Mouse (Mus musculus) MEL (cell line): ENCODE data around the gene Ube2u.

Source experiments
- CTCF ChIP-seq, 3 experiments: IDR thresholded peaks in 2 of 3; conservative IDR thresholded peaks in 1 of 3; 2 replicates each; pipeline ENCODE4 v1.5.1; 2011 to 2012; ENCODE audit warnings: low read length in 3 of 3, low read depth in 2 of 3, mild to moderate bottlenecking in 2 of 3, improper control_type of control experiment in 1 of 3, inconsistent platforms in 1 of 3, mixed read lengths in 1 of 3, moderate library complexity in 1 of 3; ENCODE audit not compliant: control insufficient read depth in 1 of 3, insufficient read depth in 1 of 3, poor library complexity in 1 of 3, severe bottlenecking in 1 of 3
- EP300 ChIP-seq, 2 experiments: IDR thresholded peaks; 2 replicates each; pipeline ENCODE4 v1.6.1; 2011; ENCODE audit warnings: improper control_type of control experiment in 2 of 2, low read length in 2 of 2, low read depth in 1 of 2, mild to moderate bottlenecking in 1 of 2
- GATA1 ChIP-seq: IDR thresholded peaks from 2 replicates; pipeline ENCODE4 v1.6.1; 2011; ENCODE audit warnings: low read depth, low read length, improper control_type of control experiment
- MYC ChIP-seq: IDR thresholded peaks from 2 replicates; pipeline ENCODE4 v1.6.1; 2011; ENCODE audit warnings: low read depth, mild to moderate bottlenecking, low read length, improper control_type of control experiment, moderate library complexity
- POLR2A ChIP-seq, 2 experiments: IDR thresholded peaks; 2 replicates each; pipeline ENCODE4 v1.6.1; 2011 to 2012; ENCODE audit warnings: low read length in 2 of 2, mild to moderate bottlenecking in 2 of 2, control low read depth in 1 of 2, improper control_type of control experiment in 1 of 2, low read depth in 1 of 2, moderate library complexity in 1 of 2; ENCODE audit not compliant: control insufficient read depth in 1 of 2, insufficient read depth in 1 of 2, poor library complexity in 1 of 2
- POLR2AphosphoS2 ChIP-seq: IDR thresholded peaks from 2 replicates; pipeline ENCODE4 v1.6.1; 2011; ENCODE audit warnings: low read length, improper control_type of control experiment
- RCOR1 ChIP-seq: IDR thresholded peaks from 2 replicates; pipeline ENCODE4 v1.6.1; 2012; ENCODE audit warnings: low read depth, mild to moderate bottlenecking, inconsistent platforms, low read length, improper control_type of control experiment
- UBTF ChIP-seq: IDR thresholded peaks from 2 replicates; pipeline ENCODE4 v1.6.1; 2012; ENCODE audit warnings: low read depth, mild to moderate bottlenecking, inconsistent platforms, low read length, improper control_type of control experiment, moderate library complexity, borderline replicate concordance; ENCODE audit not compliant: insufficient read depth
- ZKSCAN1 ChIP-seq: IDR thresholded peaks from 2 replicates; pipeline ENCODE4 v1.6.1; 2012; ENCODE audit warnings: low read depth, mild to moderate bottlenecking, inconsistent platforms, low read length, improper control_type of control experiment, moderate library complexity
- ZMIZ1 ChIP-seq: IDR thresholded peaks from 2 replicates; pipeline ENCODE4 v1.6.1; 2012; ENCODE audit warnings: low read depth, mild to moderate bottlenecking, inconsistent platforms, low read length, improper control_type of control experiment, moderate library complexity
- ZNF384 ChIP-seq: IDR thresholded peaks from 2 replicates; pipeline ENCODE4 v1.6.1; 2012; ENCODE audit warnings: low read depth, mild to moderate bottlenecking, inconsistent platforms, low read length, improper control_type of control experiment

GRCm38 (mm10) chr4:100478592-100479321 is at the start of gene Ube2u:
- no peak for TF ChIP-seq POLR2A (IDR thresholded peaks at IDR 0.05; ENCODE audit: control insufficient read depth in 1 of 2, insufficient read depth in 1 of 2, low read depth in 1 of 2, low read length in 2 of 2, poor library complexity in 1 of 2)
- no peak for TF ChIP-seq RCOR1
- TF ChIP-seq UBTF: no peak
- no peak for TF ChIP-seq EP300 (IDR thresholded peaks at IDR 0.05; ENCODE audit: low read depth in 1 of 2, low read length in 2 of 2)
- no peak for TF ChIP-seq CTCF (IDR thresholded peaks at IDR 0.05 in 2 of 3, conservative IDR thresholded peaks at IDR 0.05 in 1 of 3; ENCODE audit: control insufficient read depth in 1 of 3, insufficient read depth in 1 of 3, low read depth in 2 of 3, low read length in 3 of 3, poor library complexity in 1 of 3, severe bottlenecking in 1 of 3)
- no peak for TF ChIP-seq GATA1
- no peak for TF ChIP-seq POLR2AphosphoS2
- TF ChIP-seq MYC: no peak
- TF ChIP-seq ZNF384: no peak
- no peak for TF ChIP-seq ZMIZ1
- no peak for TF ChIP-seq ZKSCAN1
